Mouse (Mus musculus) MEL (cell line): ENCODE results near the gene H2-K1. TPM values are rescaled to one million over a fixed set of nuclear protein-coding genes. Genes with fewer than 3 reads are reported as not detected.
A peak's percentile ranks its signal among the peaks of the same experiment; 100 is the strongest.

ENCODE experiments used
- DNase-seq: peaks from one replicate; pipeline ENCODE4 v3.0.0; 2011; ENCODE audit warnings: low read depth, low spot score
- H3K27ac ChIP-seq: 2 replicates; pipeline ENCODE4 v1.5.1; 2012; ENCODE audit warnings: low read depth, mild to moderate bottlenecking, control low read depth, low read length, moderate library complexity; ENCODE audit not compliant: control insufficient read depth
- H3K27me3 ChIP-seq, 2 experiments: fragments of 150-350 bp in 1 of 2; sonication (generic) in 1 of 2; 2 replicates each; pipeline ENCODE4 v1.6.1; 2012; ENCODE audit warnings: low read length in 2 of 2, mild to moderate bottlenecking in 2 of 2, improper control_type of control experiment in 1 of 2, moderate library complexity in 1 of 2; ENCODE audit not compliant: insufficient read depth in 2 of 2, control insufficient read depth in 1 of 2
- H3K36me3 ChIP-seq, 2 experiments: 2 replicates each; pipeline ENCODE4 v1.6.1; 2012 to 2014; ENCODE audit warnings: low read length in 2 of 2, improper control_type of control experiment in 1 of 2, inconsistent platforms in 1 of 2, mild to moderate bottlenecking in 1 of 2; ENCODE audit not compliant: insufficient read depth in 2 of 2, control insufficient read depth in 1 of 2
- H3K4me1 ChIP-seq, 2 experiments: fragments of 150-350 bp in 1 of 2; sonication (generic) in 1 of 2; 2 replicates each; pipeline ENCODE4 v1.6.1; 2012; ENCODE audit warnings: low read length in 2 of 2, improper control_type of control experiment in 1 of 2, mild to moderate bottlenecking in 1 of 2; ENCODE audit not compliant: insufficient read depth in 2 of 2, control insufficient read depth in 1 of 2
- H3K4me3 ChIP-seq, 2 experiments: fragments of 150-350 bp in 1 of 2; sonication (generic) in 1 of 2; 2 replicates each; pipeline ENCODE4 v1.5.1; 2012; ENCODE audit warnings: low read depth in 2 of 2, low read length in 2 of 2, mild to moderate bottlenecking in 2 of 2, moderate library complexity in 2 of 2, control low read depth in 1 of 2, improper control_type of control experiment in 1 of 2; ENCODE audit not compliant: control insufficient read depth in 1 of 2, insufficient read depth in 1 of 2
- H3K79me2 ChIP-seq: 2 replicates; pipeline ENCODE4 v1.6.1; 2012; ENCODE audit warnings: mild to moderate bottlenecking, low read length, moderate library complexity; ENCODE audit not compliant: control insufficient read depth, poor library complexity, insufficient read depth
- H3K9ac ChIP-seq: 2 replicates; pipeline ENCODE4 v1.6.1; 2012; ENCODE audit warnings: low read depth, mild to moderate bottlenecking, control low read depth, low read length, moderate library complexity; ENCODE audit not compliant: control insufficient read depth, poor library complexity, severe bottlenecking
- H3K9me3 ChIP-seq: fragments of 150-350 bp; sonication (generic); replicated peaks from 2 replicates; pipeline ENCODE4 v1.6.1; 2012; ENCODE audit warnings: mild to moderate bottlenecking, low read length, improper control_type of control experiment, moderate library complexity; ENCODE audit not compliant: insufficient read depth
- CHD2 ChIP-seq: IDR thresholded peaks from 2 replicates; pipeline ENCODE4 v1.6.1; 2011; ENCODE audit warnings: low read length, improper control_type of control experiment
- CTCF ChIP-seq, 3 experiments: IDR thresholded peaks in 2 of 3; conservative IDR thresholded peaks in 1 of 3; 2 replicates each; pipeline ENCODE4 v1.5.1; 2011 to 2012; ENCODE audit warnings: low read length in 3 of 3, low read depth in 2 of 3, mild to moderate bottlenecking in 2 of 3, improper control_type of control experiment in 1 of 3, inconsistent platforms in 1 of 3, mixed read lengths in 1 of 3, moderate library complexity in 1 of 3; ENCODE audit not compliant: control insufficient read depth in 1 of 3, insufficient read depth in 1 of 3, poor library complexity in 1 of 3, severe bottlenecking in 1 of 3
- E2F4 ChIP-seq: IDR thresholded peaks from 2 replicates; pipeline ENCODE4 v1.6.1; 2011; ENCODE audit warnings: low read depth, low read length, improper control_type of control experiment, borderline replicate concordance
- ELF1 ChIP-seq: IDR thresholded peaks from 2 replicates; pipeline ENCODE4 v1.6.1; 2014; ENCODE audit warnings: low read depth, mild to moderate bottlenecking, inconsistent platforms, low read length, improper control_type of control experiment, moderate library complexity
- EP300 ChIP-seq, 2 experiments: IDR thresholded peaks; 2 replicates each; pipeline ENCODE4 v1.6.1; 2011; ENCODE audit warnings: improper control_type of control experiment in 2 of 2, low read length in 2 of 2, low read depth in 1 of 2, mild to moderate bottlenecking in 1 of 2
- ETS1 ChIP-seq: IDR thresholded peaks from 2 replicates; pipeline ENCODE4 v1.6.1; 2012; ENCODE audit warnings: low read depth, mild to moderate bottlenecking, inconsistent platforms, low read length, improper control_type of control experiment, moderate library complexity
- GABPA ChIP-seq: IDR thresholded peaks from 2 replicates; pipeline ENCODE4 v1.6.1; 2012; ENCODE audit warnings: low read depth, mild to moderate bottlenecking, inconsistent platforms, low read length, improper control_type of control experiment, moderate library complexity
- HCFC1 ChIP-seq: IDR thresholded peaks from 2 replicates; pipeline ENCODE4 v1.6.1; 2012; ENCODE audit warnings: low read depth, mild to moderate bottlenecking, inconsistent platforms, low read length, improper control_type of control experiment, moderate library complexity
- JUND ChIP-seq: IDR thresholded peaks from 2 replicates; pipeline ENCODE4 v1.6.1; 2011; ENCODE audit warnings: low read depth, mild to moderate bottlenecking, improper control_type of control experiment, low read length
- KAT2A ChIP-seq: conservative IDR thresholded peaks from 2 replicates; pipeline ENCODE4 v1.6.1; 2012; ENCODE audit warnings: low read depth, low read length, improper control_type of control experiment, inconsistent platforms
- MAFK ChIP-seq: IDR thresholded peaks from 2 replicates; pipeline ENCODE4 v1.6.1; 2011; ENCODE audit warnings: low read depth, mild to moderate bottlenecking, low read length, improper control_type of control experiment, borderline replicate concordance
- MYB ChIP-seq: IDR thresholded peaks from 2 replicates; pipeline ENCODE4 v1.6.1; 2011; ENCODE audit warnings: mild to moderate bottlenecking, low read depth, low read length, improper control_type of control experiment
- MYC ChIP-seq: IDR thresholded peaks from 2 replicates; pipeline ENCODE4 v1.6.1; 2011; ENCODE audit warnings: low read depth, mild to moderate bottlenecking, low read length, improper control_type of control experiment, moderate library complexity
- NRF1 ChIP-seq: IDR thresholded peaks from 2 replicates; pipeline ENCODE4 v1.6.1; 2014; ENCODE audit warnings: low read depth, mild to moderate bottlenecking, inconsistent platforms, low read length, improper control_type of control experiment, moderate library complexity; ENCODE audit not compliant: poor library complexity, insufficient read depth, severe bottlenecking
- POLR2A ChIP-seq, 2 experiments: IDR thresholded peaks; 2 replicates each; pipeline ENCODE4 v1.6.1; 2011 to 2012; ENCODE audit warnings: low read length in 2 of 2, mild to moderate bottlenecking in 2 of 2, control low read depth in 1 of 2, improper control_type of control experiment in 1 of 2, low read depth in 1 of 2, moderate library complexity in 1 of 2; ENCODE audit not compliant: control insufficient read depth in 1 of 2, insufficient read depth in 1 of 2, poor library complexity in 1 of 2
- POLR2AphosphoS5 ChIP-seq: IDR thresholded peaks from 2 replicates; pipeline ENCODE4 v1.6.1; 2012; ENCODE audit warnings: low read depth, borderline replicate concordance, mild to moderate bottlenecking, inconsistent platforms, low read length, moderate library complexity, mixed read lengths
- RAD21 ChIP-seq: IDR thresholded peaks from 2 replicates; pipeline ENCODE4 v1.6.1; 2011; ENCODE audit warnings: mild to moderate bottlenecking, low read depth, low read length, improper control_type of control experiment
- SMC3 ChIP-seq: IDR thresholded peaks from 2 replicates; pipeline ENCODE4 v1.6.1; 2011; ENCODE audit warnings: low read depth, low read length, improper control_type of control experiment
- TCF12 ChIP-seq: IDR thresholded peaks from 2 replicates; pipeline ENCODE4 v1.6.1; 2014; ENCODE audit warnings: low read depth, mild to moderate bottlenecking, inconsistent platforms, low read length, improper control_type of control experiment, moderate library complexity
- USF1 ChIP-seq: IDR thresholded peaks from 2 replicates; pipeline ENCODE4 v1.6.1; 2014; ENCODE audit warnings: low read depth, mild to moderate bottlenecking, inconsistent platforms, low read length, improper control_type of control experiment, moderate library complexity
- ZC3H11A ChIP-seq: IDR thresholded peaks from 2 replicates; pipeline ENCODE4 v1.6.1; 2012; ENCODE audit warnings: low read depth, mild to moderate bottlenecking, inconsistent platforms, low read length, improper control_type of control experiment
- ZKSCAN1 ChIP-seq: IDR thresholded peaks from 2 replicates; pipeline ENCODE4 v1.6.1; 2012; ENCODE audit warnings: low read depth, mild to moderate bottlenecking, inconsistent platforms, low read length, improper control_type of control experiment, moderate library complexity
- ZMIZ1 ChIP-seq: IDR thresholded peaks from 2 replicates; pipeline ENCODE4 v1.6.1; 2012; ENCODE audit warnings: low read depth, mild to moderate bottlenecking, inconsistent platforms, low read length, improper control_type of control experiment, moderate library complexity
- polyA plus RNA-seq, 2 experiments: library from polyadenylated mRNA; stranded (reverse) in 1 of 2; unstranded in 1 of 2; fragments of >175 nt in 1 of 2; fragments of >200 nt in 1 of 2; gene quantifications; 2 replicates each; pipeline versions ENCODE4 v1.2.1 to v1.2.4; 2012; ENCODE audit warnings: low replicate concordance in 2 of 2, low read depth in 1 of 2; ENCODE audit not compliant: insufficient read length in 2 of 2, insufficient read depth in 1 of 2, missing spikeins in 1 of 2
- total RNA-seq: library from RNA; depleted of rRNA; stranded (reverse); fragments of 300-350 nt; gene quantifications from 2 replicates; pipeline ENCODE4 v1.2.3, GENCODE M21; 2012

The H2-K1 gene
- total and polyA plus RNA-seq, 3 experiments, result 81.1 to 113 TPM; not detected in 1

DNA sequence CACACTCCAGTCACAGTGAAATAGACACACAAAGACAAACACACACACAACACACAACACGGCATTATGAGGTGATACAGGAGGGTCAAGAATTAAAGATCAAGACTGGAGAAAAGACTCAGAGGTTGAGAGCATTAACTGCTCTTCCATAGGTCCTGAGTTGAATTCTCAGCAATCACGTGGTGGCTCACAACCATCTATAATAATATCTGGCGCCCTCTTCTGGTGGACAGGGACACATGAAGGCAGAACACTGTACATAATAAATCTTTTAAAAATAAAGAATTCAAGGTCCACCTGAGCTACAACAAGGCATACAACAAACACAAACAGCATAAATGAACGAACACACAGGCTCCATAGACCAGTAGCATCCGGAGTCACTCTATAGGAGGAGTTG, 31.2 kb downstream of the H2-K1 start (continued):
- TF ChIP-seq ZKSCAN1, result no peak
- TF ChIP-seq TCF12, result no peak
- no peak for TF ChIP-seq JUND

DNA sequence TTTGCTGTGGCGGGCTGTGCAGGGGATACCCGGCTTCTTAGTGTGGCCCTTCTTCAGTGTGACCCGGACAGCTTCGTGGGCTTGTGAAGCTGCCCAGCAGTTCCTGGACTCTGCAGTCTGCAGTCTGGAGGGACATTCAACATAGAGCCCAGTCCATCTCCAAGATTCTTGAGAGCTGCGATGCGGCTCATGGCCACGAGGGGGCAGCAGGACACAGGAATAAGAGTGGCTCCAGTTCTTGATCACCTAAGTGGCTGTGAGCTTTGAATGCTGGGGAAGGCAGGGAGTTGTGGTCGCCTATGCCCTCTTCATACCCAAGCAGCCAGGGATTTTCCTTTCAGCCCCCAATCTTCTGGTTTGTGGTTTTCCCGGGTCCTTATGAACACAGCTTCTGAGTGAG, 31.7 kb downstream of the H2-K1 start:
- no peaks in the 10 kb centered on the region for H3K27me3 ChIP-seq
- no peak overlapping the region for H3K27ac ChIP-seq
- no peaks in the 10 kb centered on the region for H3K36me3 ChIP-seq
- no peaks in the 10 kb centered on the region for H3K9me3 ChIP-seq
- no peak for TF ChIP-seq JUND
- no peak for TF ChIP-seq TCF12
- TF ChIP-seq ZMIZ1, result no peak
- TF ChIP-seq EP300 (IDR thresholded peaks at IDR 0.05; ENCODE audit: low read depth in 1 of 2, low read length in 2 of 2), result no peak
- peak; percentile 26 for TF ChIP-seq RAD21
- no peak for TF ChIP-seq POLR2AphosphoS5
- TF ChIP-seq HCFC1, result no peak
- peak; percentile 31; the same call in 1 of the 2 replicates for TF ChIP-seq SMC3
- TF ChIP-seq USF1, result no peak
- TF ChIP-seq CTCF (IDR thresholded peaks at IDR 0.05 in 2 of 3, conservative IDR thresholded peaks at IDR 0.05 in 1 of 3; ENCODE audit: control insufficient read depth in 1 of 3, insufficient read depth in 1 of 3, low read depth in 2 of 3, low read length in 3 of 3, poor library complexity in 1 of 3, severe bottlenecking in 1 of 3), result peak; percentile 28 to 60 (median 44); a peak in 5 of 6 replicates
- peak; percentile 63 for DNase-seq
- H3K4me1 ChIP-seq, result no peaks in the 10 kb centered on the region
- no peak overlapping the region for H3K4me3 ChIP-seq
- no peak overlapping the region for H3K9ac ChIP-seq
- no peaks in the 10 kb centered on the region for H3K79me2 ChIP-seq

DNA sequence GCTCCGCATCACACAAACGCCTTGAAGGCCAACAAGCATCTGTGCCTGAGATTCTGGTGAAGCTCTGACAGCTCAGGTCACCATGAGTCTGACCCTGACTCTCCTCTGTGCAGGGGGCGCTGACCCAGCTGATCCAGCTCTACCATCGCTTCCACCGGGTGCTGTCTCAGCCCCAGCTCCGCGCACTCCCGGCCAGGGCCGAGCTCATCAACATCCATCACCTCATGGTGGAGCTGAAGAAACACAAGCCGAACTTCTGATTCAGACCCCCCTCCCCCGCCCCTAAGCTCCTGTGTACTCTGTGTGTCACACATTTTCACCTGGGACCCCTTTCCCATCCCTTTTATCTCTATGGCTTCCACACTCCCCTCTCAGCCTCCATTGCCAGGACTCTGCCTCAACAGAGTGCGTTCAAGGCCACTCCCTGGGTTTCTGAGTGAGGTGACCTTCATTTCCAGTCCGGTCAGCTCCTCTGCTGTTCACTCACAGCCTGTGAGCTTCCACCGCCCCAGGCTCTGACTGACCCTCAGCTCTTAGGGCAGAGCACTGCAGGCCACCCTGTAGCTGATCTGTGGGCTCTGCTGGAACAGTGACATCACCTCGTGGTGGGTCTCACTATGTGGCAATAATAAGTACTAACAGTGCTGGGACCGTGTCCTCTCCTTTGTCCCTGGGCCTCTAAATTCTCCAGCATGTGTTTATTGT, 34.1 kb downstream of the H2-K1 start:
- H3K9me3 ChIP-seq, result no peaks in the 10 kb centered on the region
- no peak overlapping the region for H3K9ac ChIP-seq
- no peaks in the 10 kb centered on the region for H3K27me3 ChIP-seq
- no peak for DNase-seq
- H3K4me3 ChIP-seq, result no peak overlapping the region
- TF ChIP-seq JUND, result no peak
- no peak for TF ChIP-seq CTCF (IDR thresholded peaks at IDR 0.05 in 2 of 3, conservative IDR thresholded peaks at IDR 0.05 in 1 of 3; ENCODE audit: control insufficient read depth in 1 of 3, insufficient read depth in 1 of 3, low read depth in 2 of 3, low read length in 3 of 3, poor library complexity in 1 of 3, severe bottlenecking in 1 of 3)
- no peak for TF ChIP-seq ZMIZ1
- TF ChIP-seq MYC, result no peak
- TF ChIP-seq KAT2A, result no peak
- TF ChIP-seq MAFK, result no peak
- TF ChIP-seq POLR2A (IDR thresholded peaks at IDR 0.05; ENCODE audit: control insufficient read depth in 1 of 2, insufficient read depth in 1 of 2, low read depth in 1 of 2, low read length in 2 of 2, poor library complexity in 1 of 2), result no peak
- TF ChIP-seq NRF1, result no peak
- no peak for TF ChIP-seq GABPA
- no peak for TF ChIP-seq ELF1
- TF ChIP-seq ZC3H11A, result no peak
- no peak for TF ChIP-seq MYB
- TF ChIP-seq POLR2AphosphoS5, result no peak
- TF ChIP-seq ETS1, result no peak
- TF ChIP-seq USF1, result no peak
- no peak for TF ChIP-seq E2F4
- no peak for TF ChIP-seq CHD2
- no peaks in the 10 kb centered on the region for H3K4me1 ChIP-seq
- H3K27ac ChIP-seq, result no peak overlapping the region
- H3K36me3 ChIP-seq, result no peaks in the 10 kb centered on the region
- H3K79me2 ChIP-seq, result no peaks in the 10 kb centered on the region
